Mouse (Mus musculus): ENCODE data around the gene Zbtb2.
A peak's percentile ranks its signal among the peaks of the same experiment; 100 is the strongest.
"Not testable (repeated sequence)": the region's sequence is repeated elsewhere in the genome, so short reads cannot be mapped to it uniquely, and the experiment has no call there.

Zbtb2 gene

GRCm38 (mm10) chr10:4387701-4388383 is at the start of gene Zbtb2:
Gene Zbtb2, minus strand, starts transcription at chr10:4388108.
- peak; percentile 61 to 66 for DNase-seq

- no peak for DNase-seq
These were observed 47.5 kb upstream of the Zbtb2 start for GRCm38 (mm10) chr10:4435416-4435815.

GRCm38 (mm10) chr10:4433871-4434270 is 46.0 kb upstream of the Zbtb2 start:
- DNase-seq: not testable (repeated sequence)

GRCm38 (mm10) chr10:4432996-4433755 is 45.3 kb upstream of the Zbtb2 start:
- DNase-seq: peak in 1 of 2 experiments; percentile 7

DNA sequence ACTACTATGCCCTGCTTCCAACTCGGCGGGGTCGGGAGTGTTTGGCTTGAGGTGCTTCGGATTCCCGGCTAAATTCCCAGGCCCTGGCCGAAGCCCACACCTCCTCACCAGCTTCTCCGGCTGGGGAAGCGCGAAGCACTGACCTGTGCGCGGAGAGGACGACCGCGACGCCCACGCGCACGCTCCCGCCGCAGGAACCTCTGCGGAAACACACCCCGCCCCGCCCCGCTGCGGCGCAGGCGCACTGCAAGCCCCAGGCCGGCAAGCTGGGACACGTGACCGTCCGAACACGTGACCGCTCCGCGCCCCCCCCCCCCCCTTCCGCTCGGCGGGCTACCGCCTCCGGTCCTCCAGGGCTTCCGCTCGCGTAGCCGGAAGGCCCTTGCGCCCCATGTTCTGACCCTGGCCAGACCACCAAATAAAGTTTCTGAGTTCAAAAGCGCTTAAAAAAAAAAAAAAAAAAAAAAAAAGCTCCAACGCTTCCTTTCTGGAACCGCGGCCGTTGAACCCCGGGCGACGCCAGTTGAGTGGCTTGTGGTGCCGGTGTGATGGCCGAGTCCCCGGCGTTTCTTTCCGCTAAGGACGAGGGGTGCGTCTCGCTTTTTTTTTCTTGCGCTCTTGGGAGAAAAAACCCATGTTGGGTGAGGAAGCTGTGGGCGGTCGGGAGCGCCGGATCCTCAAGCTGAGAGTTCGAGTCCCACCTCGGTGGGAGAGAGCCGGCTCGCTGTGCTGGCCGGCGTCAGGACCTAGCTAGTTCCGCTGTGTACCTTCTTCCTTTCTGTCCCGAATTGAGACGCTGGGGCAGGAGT is 44.4 kb upstream of the Zbtb2 start, which contains the start of the genes Rmnd1 and Armt1:
Gene Rmnd1, minus strand, starts transcription at position 266 of the 809 bp plus-strand sequence.
Gene Armt1, plus strand, starts transcription at position 345 of the 809 bp plus-strand sequence.
- DNase-seq: peak; percentile 94 to 95

DNA sequence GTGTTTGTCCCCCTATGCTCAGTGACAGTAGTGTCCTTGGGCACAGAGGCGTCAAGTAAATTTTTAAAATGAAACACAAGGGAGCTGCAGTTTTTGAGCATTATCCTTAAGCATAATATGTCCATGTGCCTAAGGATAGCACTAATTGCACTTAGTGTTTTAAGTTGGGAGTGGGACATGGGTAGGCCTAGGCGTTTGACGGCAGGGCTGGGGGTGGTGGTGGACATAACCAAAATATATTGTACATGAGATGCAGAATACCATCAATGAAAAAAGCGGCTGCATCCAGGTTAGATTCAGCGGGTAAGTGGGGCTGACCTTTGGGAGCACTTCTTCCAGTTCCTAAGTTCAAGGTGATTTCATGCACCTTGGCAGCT is 43.8 kb upstream of the Zbtb2 start:
- DNase-seq: no peak

- peak in 1 of 2 experiments; percentile 9 for DNase-seq
These were observed 42.9 kb upstream of the Zbtb2 start for GRCm38 (mm10) chr10:4430826-4431225.

GRCm38 (mm10) chr10:4430399-4430798 is 42.5 kb upstream of the Zbtb2 start:
- peak; percentile 14 to 17 for DNase-seq

DNA sequence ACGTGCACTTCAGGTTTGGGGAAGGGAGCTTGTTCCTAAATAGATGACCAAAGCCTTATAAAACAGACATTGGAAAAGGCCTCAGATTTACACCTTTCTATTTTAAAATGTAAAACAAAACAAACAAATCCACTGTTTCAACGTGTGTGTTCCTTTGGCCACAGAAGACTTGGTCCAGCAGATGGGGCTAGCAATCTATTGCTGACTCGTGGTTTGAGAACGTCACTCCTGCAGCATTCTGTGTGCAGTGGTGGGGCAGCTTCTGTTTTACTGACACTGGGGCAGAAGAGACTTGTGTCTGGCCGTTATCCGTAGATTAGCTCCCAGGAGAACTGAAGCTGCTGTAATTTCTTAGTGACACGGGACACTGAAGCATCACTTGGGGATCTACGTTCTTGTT is 37.3 kb upstream of the Zbtb2 start:
- no peak for DNase-seq

GRCm38 (mm10) chr10:4407191-4407590 is 19.3 kb upstream of the Zbtb2 start:
- DNase-seq: no peak

DNA sequence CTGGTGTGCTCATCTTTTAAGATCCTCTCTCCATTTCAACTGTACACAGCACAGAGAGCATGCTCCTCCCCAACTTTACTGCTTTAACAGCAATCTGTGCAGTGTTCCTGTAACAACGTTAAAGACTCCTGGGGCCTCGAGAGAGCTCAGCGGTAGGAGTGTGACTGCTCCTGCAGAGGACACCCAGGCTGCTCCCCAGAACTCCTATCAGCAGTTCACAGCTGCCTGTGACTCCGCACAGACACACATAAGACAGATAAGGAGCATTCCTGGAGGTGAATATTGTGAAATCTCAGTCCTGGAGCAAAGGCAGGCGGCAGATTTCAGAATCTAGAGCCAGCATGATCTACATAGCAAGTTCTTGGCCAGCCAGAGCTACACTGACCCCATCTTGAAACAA is 17.6 kb upstream of the Zbtb2 start:
- no peak for DNase-seq

DNA sequence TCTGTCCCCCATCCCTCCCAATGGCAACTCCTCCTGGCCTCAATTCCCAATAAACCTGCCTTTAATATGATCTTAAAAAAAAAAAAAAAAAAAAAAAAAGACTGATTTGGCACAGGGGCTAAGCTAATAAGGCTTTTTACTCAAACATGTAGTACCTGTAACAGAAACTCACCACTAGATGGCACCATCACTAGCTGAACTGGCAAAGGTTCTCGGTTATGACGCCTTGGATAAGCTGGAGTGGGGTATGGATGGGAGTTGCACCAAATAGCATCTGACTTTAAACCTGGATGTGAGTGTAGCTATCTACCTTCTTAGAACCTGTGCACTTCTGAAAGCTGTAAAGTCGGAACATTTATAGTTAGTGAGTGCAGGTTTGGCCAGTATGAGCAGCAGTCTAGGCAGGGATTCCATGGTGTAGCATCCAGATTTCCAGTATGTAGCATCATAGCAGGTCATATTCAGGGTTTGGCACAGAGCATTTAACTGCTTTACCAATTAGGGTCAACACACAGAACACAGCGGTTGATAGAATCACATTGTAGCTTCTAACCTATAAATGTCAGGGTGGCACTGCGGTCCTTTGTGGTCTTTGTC is 17.1 kb upstream of the Zbtb2 start:
- peak in 1 of 2 experiments; percentile 47 for DNase-seq

DNA sequence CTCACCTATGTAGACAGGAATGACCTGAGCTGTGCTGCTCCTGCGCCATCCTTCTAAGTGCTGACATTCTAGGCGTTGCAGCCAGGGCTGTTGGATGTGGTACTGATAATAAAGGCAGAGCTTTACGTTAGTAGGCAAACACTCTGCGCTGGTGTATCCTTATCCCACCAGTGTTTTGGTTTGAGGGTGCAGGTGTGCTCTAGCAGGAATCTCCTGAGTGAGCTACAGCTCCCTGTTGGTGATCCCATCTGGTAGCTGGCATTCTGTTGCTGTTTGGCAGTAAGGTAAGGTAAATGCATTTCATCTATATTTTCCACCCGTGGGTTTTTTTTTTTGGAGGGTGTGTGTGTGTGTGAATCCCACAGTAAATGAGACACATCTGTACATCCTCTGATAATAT is 10.2 kb upstream of the Zbtb2 start:
- no peak for DNase-seq

DNA sequence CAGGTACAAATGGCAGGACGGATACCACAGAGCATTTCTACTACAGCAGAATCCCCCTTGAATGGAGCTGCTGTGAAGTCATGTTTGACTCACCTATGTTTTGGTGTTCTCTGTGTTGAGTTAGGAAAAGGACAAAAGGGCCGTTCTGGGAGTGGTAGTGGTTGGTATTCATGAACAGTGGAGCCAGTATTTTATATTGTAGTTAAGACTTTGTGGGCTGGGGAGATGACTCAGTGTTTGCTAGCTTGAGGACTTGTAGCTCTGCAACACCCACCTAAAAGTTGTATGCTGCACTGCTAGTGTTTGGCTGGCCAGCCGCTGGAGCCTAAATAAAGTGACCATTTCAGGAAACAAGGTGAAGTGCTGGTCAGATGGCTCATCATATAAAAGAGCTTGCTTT is 7.4 kb upstream of the Zbtb2 start:
- DNase-seq: no peak

- peak; percentile 37 to 55 for DNase-seq
These were observed 3.9 kb upstream of the Zbtb2 start for GRCm38 (mm10) chr10:4391851-4392250.

- DNase-seq: no peak
These were observed 3.2 kb upstream of the Zbtb2 start for GRCm38 (mm10) chr10:4391076-4391475.

GRCm38 (mm10) chr10:4390550-4390949 is 2.6 kb upstream of the Zbtb2 start:
- no peak for DNase-seq

DNA sequence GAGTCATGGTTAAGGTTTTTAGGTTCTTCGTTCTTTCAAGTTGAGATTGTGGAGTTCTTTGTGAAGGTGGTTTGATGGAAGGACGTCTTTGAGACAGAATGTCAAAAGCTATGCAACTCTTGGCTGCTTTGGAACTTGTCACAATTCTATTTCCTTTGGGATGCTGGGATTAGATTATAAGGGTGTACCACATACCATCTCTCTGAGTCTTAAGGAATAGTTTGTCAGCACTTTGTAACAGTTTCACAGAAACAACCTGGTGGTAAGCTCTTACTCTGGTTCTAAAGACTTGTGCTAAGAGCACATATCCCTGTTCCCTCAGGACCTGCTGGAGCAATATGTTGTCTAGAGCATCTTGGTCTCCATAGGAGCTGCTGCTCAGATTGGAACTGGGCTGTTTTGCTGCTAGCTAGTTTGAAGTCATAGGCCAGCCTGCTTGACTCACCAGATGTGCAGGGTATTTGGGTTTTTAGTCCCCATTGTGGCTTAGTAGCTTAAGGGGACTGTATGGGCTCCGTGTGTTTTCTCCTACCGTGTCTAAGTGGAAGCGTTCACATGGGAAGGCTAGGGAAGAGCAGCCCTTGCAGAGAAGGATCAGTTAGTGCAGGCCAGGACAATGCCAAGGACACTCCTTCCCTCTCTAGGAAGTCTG is 1.7 kb upstream of the Zbtb2 start:
- DNase-seq: no peak

GRCm38 (mm10) chr10:4389036-4389435 is 1.1 kb upstream of the Zbtb2 start:
- peak in 1 of 2 experiments; percentile 42 for DNase-seq

GRCm38 (mm10) chr10:4388384-4388745 is 457 bp upstream of the Zbtb2 start:
- peak in 1 of 2 experiments; percentile 43 for DNase-seq

GRCm38 (mm10) chr10:4386609-4387591 is 1.0 kb downstream of the Zbtb2 start:
- peak; percentile 95 to 96 for DNase-seq

Data from lung, adult 18-20 months (tissue).